Mouse (Mus musculus) testis, adult 2 months (tissue): ENCODE data around the gene Ccl5.

Experiments
- CTCF ChIP-seq: fragments of 200-500 bp; IDR thresholded peaks from 2 replicates; pipeline ENCODE4 v1.5.1; 2012; ENCODE audit warnings: low read depth, mild to moderate bottlenecking, inconsistent platforms, low read length, moderate library complexity; ENCODE audit not compliant: control insufficient read depth, insufficient read depth, insufficient replicate concordance
- POLR2A ChIP-seq: fragments of 200-500 bp; IDR thresholded peaks from 2 replicates; pipeline ENCODE4 v1.6.1; 2012; ENCODE audit warnings: low read depth, mild to moderate bottlenecking, inconsistent platforms, low read length, moderate library complexity; ENCODE audit not compliant: control insufficient read depth

DNA sequence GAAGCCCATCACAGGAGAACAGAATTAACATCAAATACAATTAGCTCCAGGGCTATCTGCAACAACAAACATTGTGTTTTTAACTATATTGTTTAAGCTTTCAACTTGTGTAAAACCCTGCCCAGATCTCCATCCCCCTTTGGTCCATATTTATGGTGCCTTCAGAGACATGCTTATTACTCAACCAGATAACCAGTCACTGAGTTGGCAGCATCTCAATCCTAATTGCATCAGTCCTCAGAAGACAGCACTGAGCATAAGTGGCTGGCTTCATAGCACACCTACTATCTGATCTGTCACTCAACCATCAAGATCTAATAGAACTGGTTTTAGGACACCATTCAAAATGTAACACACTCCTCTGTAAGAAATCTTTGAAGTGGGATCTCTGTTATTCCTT, 20.8 kb downstream of the Ccl5 start:
- TF ChIP-seq CTCF (no peak), POLR2A (no peak)
